Mouse (Mus musculus) midbrain, embryonic 16.5 days (tissue): Measurements from ENCODE around the gene March10. TPM values are rescaled to one million over a fixed set of nuclear protein-coding genes. Genes with fewer than 3 reads are reported as not detected.
A peak's percentile ranks its signal among the peaks of the same experiment; 100 is the strongest.

Experiments
- ATAC-seq: fragments of 200-750 bp; cut with Nextera tagmentation; 2 replicates; pipeline ENCODE4 v1.8.0; 2017; ENCODE audit warnings: moderate TSS enrichment
- H3K27ac ChIP-seq: fragments of 300-500 bp; sonication (generic); 2 replicates; pipeline ENCODE4 v1.5.1; 2014; ENCODE audit warnings: mild to moderate bottlenecking, low read length, mixed read lengths
- H3K27me3 ChIP-seq: fragments of 300-500 bp; sonication (generic); 2 replicates; pipeline ENCODE4 v1.6.1; 2014; ENCODE audit warnings: low read depth, low read length, mixed read lengths; ENCODE audit not compliant: control insufficient read depth, insufficient read depth
- H3K36me3 ChIP-seq: fragments of 300-500 bp; sonication (generic); 2 replicates; pipeline ENCODE4 v1.6.1; 2014; ENCODE audit warnings: mild to moderate bottlenecking, low read length, moderate library complexity, mixed read lengths; ENCODE audit not compliant: control insufficient read depth, insufficient read depth
- H3K4me1 ChIP-seq: fragments of 300-500 bp; sonication (generic); 2 replicates; pipeline ENCODE4 v1.6.1; 2014; ENCODE audit warnings: mild to moderate bottlenecking, low read length, mixed read lengths; ENCODE audit not compliant: control insufficient read depth, insufficient read depth
- H3K4me2 ChIP-seq: fragments of 300-500 bp; sonication (generic); 2 replicates; pipeline ENCODE4 v1.6.1; 2014; ENCODE audit warnings: mild to moderate bottlenecking, low read length, mixed read lengths
- H3K4me3 ChIP-seq: fragments of 300-500 bp; sonication (generic); 2 replicates; pipeline ENCODE4 v1.5.1; 2014; ENCODE audit warnings: low read depth, mild to moderate bottlenecking, low read length, moderate library complexity, mixed read lengths
- H3K9ac ChIP-seq: fragments of 300-500 bp; sonication (generic); 2 replicates; pipeline ENCODE4 v1.6.1; 2014; ENCODE audit warnings: low read depth, low read length, mixed read lengths
- H3K9me3 ChIP-seq: fragments of 300-500 bp; sonication (generic); replicated peaks from 2 replicates; pipeline ENCODE4 v1.6.1; 2014; ENCODE audit warnings: mild to moderate bottlenecking, low read length, mixed read lengths; ENCODE audit not compliant: control insufficient read depth, poor library complexity, severe bottlenecking
- WGBS: fragments of 180-500 bp; shearing (Covaris S2); extraction: QIAGEN DNeasy Blood & Tissue Kit; methylation state at CpG from one replicate; pipeline ENCODE4 v1.1.7; 2014; 5-methylcytosine and 5-hydroxymethylcytosine counted together
- polyA plus RNA-seq: library from polyadenylated mRNA; unstranded; fragments of >200 nt; fragmentation: Nextera tagmentation; extraction: Ambion mirVana; gene quantifications from 2 replicates; pipeline ENCODE4 v1.2.1, GENCODE M21; 2015

The March10 gene
- polyA plus RNA-seq, 1 experiment from 2014 or later: 0.73 TPM

DNA sequence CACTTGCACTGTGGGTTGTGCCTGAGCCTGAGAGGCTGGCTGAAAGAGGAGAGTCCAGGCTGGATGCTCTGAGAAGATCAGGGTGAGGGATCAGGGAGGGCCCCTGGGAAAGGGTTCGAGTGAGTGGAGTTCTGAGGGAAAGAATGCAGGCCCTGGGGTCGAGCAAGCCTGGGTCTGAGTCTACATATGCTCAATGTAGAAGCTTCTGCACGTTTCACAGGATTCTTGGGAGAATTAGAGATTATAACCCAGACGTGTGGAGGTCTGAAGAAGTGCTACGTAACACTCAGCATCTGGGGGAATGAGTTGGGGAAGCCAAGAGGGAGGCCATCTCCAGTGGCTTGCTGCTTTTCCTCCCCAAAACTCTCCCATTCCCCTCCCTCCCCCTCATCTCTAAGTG, 34.4 kb upstream of the March10 start:
- Histone ChIP-seq H3K4me1 (0 out of 2 replicates have a peak, but pooled peaks cover 4% of the 10 kb centered on the region), H3K4me3 (no peak overlapping the region), H3K9ac (no peak overlapping the region), H3K4me2 (no peak overlapping the region), H3K9me3 (no peaks in the 10 kb centered on the region), H3K27me3 (no peaks in the 10 kb centered on the region), H3K27ac (no peak overlapping the region), H3K36me3 (no peaks in the 10 kb centered on the region)
- ATAC-seq: no peak
- 70% methylated on average over 5 of the region's 5 CpGs for WGBS

DNA sequence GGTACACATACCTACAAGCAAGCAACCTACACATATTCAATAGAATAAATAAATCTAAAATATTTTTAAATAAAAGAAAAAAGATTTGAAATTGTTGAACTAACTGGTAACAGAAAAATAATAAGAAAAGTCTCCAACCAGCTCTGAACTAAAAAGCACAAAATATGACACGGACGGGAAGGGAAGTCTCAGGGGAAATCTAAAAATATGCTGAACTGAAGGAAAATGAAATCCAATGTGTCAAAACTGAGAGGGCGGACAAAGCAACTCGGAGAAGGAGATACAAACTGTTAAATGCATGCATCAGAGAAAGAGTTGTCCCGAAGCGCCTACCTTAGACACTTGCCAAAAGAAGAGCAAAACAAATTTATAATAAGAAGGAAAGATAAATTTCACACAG, 28.9 kb upstream of the March10 start:
- ATAC-seq: no peak
- Histone ChIP-seq H3K4me2 (no peak overlapping the region), H3K36me3 (no peaks in the 10 kb centered on the region), H3K27me3 (no peaks in the 10 kb centered on the region), H3K9ac (no peak overlapping the region), H3K4me3 (no peak overlapping the region), H3K27ac (no peak overlapping the region), H3K9me3 (no peaks in the 10 kb centered on the region), H3K4me1 (no peaks in the 10 kb centered on the region)
- WGBS: 73% methylated on average over 6 of the region's 6 CpGs

DNA sequence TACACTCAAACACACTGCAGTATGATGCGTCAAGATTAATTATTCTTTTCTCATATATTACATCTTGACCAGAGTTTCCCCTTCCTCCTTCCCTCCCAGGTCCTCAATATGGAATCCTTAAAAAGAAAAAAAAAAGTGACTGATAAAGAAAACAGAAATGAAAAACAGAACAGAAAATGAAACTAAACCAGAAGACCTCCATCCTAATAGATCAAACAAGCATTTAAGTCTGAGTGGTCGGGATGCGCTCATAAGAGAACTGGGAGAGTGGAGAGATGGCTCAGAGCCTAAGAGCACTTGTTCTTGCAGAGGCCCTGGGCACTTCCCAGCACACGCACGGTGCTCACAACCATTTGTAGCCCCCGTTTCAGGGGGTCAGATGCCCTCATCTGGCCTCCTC, 28.5 kb upstream of the March10 start:
- H3K27ac ChIP-seq: no peak overlapping the region
- no peaks in the 10 kb centered on the region for H3K9me3 ChIP-seq
- H3K9ac ChIP-seq: no peak overlapping the region
- no peaks in the 10 kb centered on the region for H3K27me3 ChIP-seq
- no peaks in the 10 kb centered on the region for H3K36me3 ChIP-seq
- ATAC-seq: no peak
- WGBS: 82% methylated on average over 6 of the region's 6 CpGs
- H3K4me2 ChIP-seq: no peak overlapping the region
- H3K4me1 ChIP-seq: no peaks in the 10 kb centered on the region
- no peak overlapping the region for H3K4me3 ChIP-seq

DNA sequence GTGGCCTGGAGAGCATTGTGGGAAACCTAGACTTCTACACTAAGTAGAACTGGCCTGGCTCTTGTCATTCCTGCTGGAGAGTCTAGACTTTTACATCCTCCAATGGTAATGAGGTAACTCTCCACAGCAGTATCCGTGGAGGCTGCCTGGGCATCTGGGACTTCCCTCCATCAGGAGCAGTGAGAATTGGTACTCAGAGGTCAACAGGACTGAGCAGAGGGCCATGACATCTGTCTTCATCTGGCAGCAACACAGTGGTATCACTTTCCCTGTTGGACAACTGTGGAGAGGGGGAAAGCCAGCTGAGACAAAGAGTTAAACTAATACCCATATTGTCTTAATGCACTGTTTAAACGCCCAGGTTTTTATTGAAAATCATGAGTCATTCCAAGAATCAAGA, 26.2 kb upstream of the March10 start:
- ATAC-seq: no peak
- H3K4me2 ChIP-seq: no peak overlapping the region
- no peak overlapping the region for H3K4me3 ChIP-seq
- H3K36me3 ChIP-seq: no peaks in the 10 kb centered on the region
- no peaks in the 10 kb centered on the region for H3K9me3 ChIP-seq
- H3K4me1 ChIP-seq: no peaks in the 10 kb centered on the region
- no peaks in the 10 kb centered on the region for H3K27me3 ChIP-seq
- H3K27ac ChIP-seq: no peak overlapping the region
- no peak overlapping the region for H3K9ac ChIP-seq
- 66% methylated on average over 2 of the region's 2 CpGs for WGBS

DNA sequence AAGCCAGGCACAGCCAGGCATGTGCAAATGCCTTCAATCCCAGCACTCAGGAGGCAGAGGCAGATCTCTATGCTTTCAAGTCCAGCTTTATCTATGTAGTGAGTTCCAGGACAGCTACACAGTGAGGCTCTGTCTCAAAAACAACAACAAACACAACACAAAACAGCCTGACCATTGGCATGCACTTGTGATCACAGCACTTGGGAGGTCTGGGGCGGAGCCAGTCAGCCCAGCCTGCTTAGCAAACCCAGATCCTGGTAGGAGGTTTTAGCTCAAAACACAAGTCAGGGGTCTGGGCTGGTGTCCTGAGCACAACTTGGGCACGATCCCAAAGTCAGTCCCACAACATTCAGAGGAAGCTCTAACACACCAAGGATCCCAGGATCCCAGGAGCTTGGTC, 18.2 kb upstream of the March10 start:
- H3K4me1 ChIP-seq: peaks cover 7% of the 10 kb centered on the region
- WGBS: 62% methylated on average over 2 of the region's 2 CpGs
- H3K4me3 ChIP-seq: no peak overlapping the region
- H3K9ac ChIP-seq: no peak overlapping the region
- H3K9me3 ChIP-seq: no peaks in the 10 kb centered on the region
- H3K27ac ChIP-seq: no peak overlapping the region
- no peak overlapping the region for H3K4me2 ChIP-seq
- no peak for ATAC-seq
- H3K36me3 ChIP-seq: no peaks in the 10 kb centered on the region
- H3K27me3 ChIP-seq: no peaks in the 10 kb centered on the region

DNA sequence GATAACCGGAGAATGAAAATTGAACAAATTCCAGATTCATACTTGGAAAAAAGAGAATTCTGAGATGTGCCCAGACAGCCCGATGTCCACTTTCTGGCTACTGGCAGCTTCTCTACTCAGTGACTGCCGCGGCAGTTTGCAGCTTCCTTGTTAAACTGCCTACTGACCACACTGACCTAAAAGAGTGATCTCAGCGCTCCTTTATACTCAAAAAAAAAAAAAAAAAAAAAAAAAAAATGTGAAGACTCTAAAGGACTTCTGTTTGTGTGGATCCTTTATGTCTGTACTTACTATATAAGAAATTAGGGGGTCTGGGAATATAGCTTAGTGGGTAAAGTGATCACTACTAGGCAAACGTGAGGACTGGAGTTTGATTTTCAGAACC, 17.8 kb upstream of the March10 start:
- Histone ChIP-seq H3K27ac (no peak overlapping the region), H3K9ac (no peak overlapping the region), H3K27me3 (no peaks in the 10 kb centered on the region), H3K4me2 (no peak overlapping the region), H3K4me3 (no peak overlapping the region), H3K4me1 (peaks cover 10% of the 10 kb centered on the region), H3K36me3 (no peaks in the 10 kb centered on the region), H3K9me3 (no peaks in the 10 kb centered on the region)
- WGBS: 47% methylated on average over 6 of the region's 6 CpGs
- no peak for ATAC-seq

DNA sequence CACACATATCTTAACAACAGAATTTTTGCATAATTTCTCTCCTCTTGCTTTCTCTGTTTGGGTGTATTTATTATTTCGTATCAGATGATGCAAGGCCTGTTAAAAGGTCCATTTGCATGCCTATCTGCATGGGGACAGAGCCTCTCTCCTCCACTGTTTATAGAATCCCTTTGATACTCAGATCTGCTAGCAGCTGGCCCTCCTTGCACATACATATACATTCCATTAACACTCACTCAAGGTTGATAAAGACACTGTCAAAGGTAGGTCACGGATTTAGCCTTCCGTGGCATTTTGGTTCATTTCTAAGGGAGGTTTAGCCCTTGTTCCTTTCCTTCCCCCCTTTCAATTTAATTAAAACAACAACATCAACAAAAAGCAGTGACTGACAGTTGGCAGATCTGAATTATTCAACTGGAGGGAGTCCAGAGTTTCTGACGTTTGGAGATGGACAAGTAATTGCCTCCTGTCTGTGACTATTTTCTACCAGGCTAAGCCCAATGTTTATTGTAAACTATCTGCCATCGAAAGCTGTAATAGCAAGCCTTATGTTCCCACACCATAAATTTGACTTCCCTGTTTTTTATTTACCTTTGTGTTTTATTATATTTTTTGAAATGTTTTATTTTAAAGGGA, 17.3 kb upstream of the March10 start:
- peak overlapping the region; percentile 55; the same call in 1 of the 2 replicates for H3K27ac ChIP-seq
- 21% methylated on average over 5 of the region's 5 CpGs for WGBS
- H3K9ac ChIP-seq: no peak overlapping the region
- H3K27me3 ChIP-seq: no peaks in the 10 kb centered on the region
- H3K36me3 ChIP-seq: no peaks in the 10 kb centered on the region
- ATAC-seq: 0 out of 2 replicates have a peak, but pooled peaks have one; percentile 48
- H3K4me3 ChIP-seq: no peak overlapping the region
- H3K4me1 ChIP-seq: peaks cover 13% of the 10 kb centered on the region
- H3K9me3 ChIP-seq: no peaks in the 10 kb centered on the region
- H3K4me2 ChIP-seq: no peak overlapping the region

DNA sequence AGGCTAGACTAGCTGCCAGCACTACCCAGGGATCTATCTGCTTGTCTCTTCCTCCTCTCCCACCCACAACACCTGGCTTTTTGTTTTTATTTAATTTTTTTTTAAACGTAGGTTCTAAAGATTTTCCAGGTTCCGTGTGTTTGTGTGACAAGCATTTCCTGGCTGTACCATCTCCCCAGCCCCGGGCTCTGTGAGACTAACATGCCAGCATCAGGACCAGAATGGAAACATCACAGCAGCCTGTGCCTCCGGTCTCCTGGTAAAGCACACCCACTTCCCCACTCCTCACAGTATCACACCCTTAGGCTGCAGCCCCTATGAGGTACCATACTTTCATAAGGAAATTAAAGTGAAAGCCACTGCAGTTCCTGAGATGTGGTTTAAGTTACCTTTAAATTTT, 16.1 kb upstream of the March10 start:
- H3K9ac ChIP-seq: no peak overlapping the region
- no peaks in the 10 kb centered on the region for H3K9me3 ChIP-seq
- H3K4me3 ChIP-seq: no peak overlapping the region
- H3K27ac ChIP-seq: no peak overlapping the region
- H3K27me3 ChIP-seq: no peaks in the 10 kb centered on the region
- H3K4me1 ChIP-seq: peaks cover 13% of the 10 kb centered on the region
- no peak for ATAC-seq
- no peaks in the 10 kb centered on the region for H3K36me3 ChIP-seq
- WGBS: 79% methylated on average over 4 of the region's 4 CpGs
- no peak overlapping the region for H3K4me2 ChIP-seq

DNA sequence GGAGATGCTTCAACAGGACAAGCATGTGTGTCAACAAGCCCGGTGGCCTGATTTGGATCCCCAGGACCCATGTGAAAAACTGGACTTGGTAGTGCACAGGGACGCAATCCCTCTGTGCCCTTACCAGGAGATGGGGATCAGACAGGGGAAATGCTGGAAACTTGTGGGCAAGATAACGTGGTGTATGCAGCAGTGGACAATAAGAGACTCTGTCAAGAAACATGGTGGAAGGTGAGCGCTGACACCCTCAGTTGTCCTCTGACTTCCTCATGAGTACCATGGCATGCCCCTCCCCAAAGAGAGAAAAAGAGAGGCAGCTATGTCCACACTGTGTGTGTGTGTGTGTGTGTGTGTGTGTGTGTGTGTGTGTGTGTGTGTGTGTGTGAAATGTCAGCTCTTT, 14.4 kb upstream of the March10 start:
- Histone ChIP-seq H3K36me3 (no peaks in the 10 kb centered on the region), H3K9me3 (no peaks in the 10 kb centered on the region), H3K4me2 (no peak overlapping the region), H3K27ac (no peak overlapping the region), H3K27me3 (no peaks in the 10 kb centered on the region), H3K4me1 (peaks cover 16% of the 10 kb centered on the region), H3K4me3 (no peak overlapping the region), H3K9ac (no peak overlapping the region)
- 96% methylated on average over 4 of the region's 4 CpGs for whole genome bisulfite sequencing
- no peak for ATAC-seq
